Mouse (Mus musculus) G1E (cell line): ENCODE data around the gene Gpr108.

Experiments used
- CTCF ChIP-seq: IDR thresholded peaks from 2 replicates; pipeline ENCODE4 v1.5.1; 2012; ENCODE audit warnings: low read depth, low read length, inconsistent platforms, mixed read lengths
- GATA1 ChIP-seq: IDR thresholded peaks from 2 replicates; pipeline ENCODE4 v1.6.1; 2012; ENCODE audit warnings: borderline replicate concordance, low read length, inconsistent platforms, mixed read lengths
- TAL1 ChIP-seq: conservative IDR thresholded peaks from 2 replicates; pipeline ENCODE4 v1.6.1; 2012; ENCODE audit warnings: low read depth, low read length, inconsistent platforms, mixed read lengths

- TF ChIP-seq CTCF (no peak), TAL1 (no peak), GATA1 (no peak)
These were observed 53.5 kb downstream of the Gpr108 start for GRCm38 (mm10) chr17:57194771-57195170.
